Mouse (Mus musculus) liver, adult 2 months (tissue): ENCODE measurements around the gene Pde4d. TPM values are rescaled to one million over a fixed set of nuclear protein-coding genes. Genes with fewer than 3 reads are reported as not detected.
A peak's percentile ranks its signal among the peaks of the same experiment; 100 is the strongest.

Source experiments
- DNase-seq: peaks from one replicate; pipeline ENCODE4 v3.0.0-alpha.2; 2011; ENCODE audit warnings: low read depth, low spot score; ENCODE audit errors: extremely low read depth
- H3K27ac ChIP-seq: fragments of 200-500 bp; replicated peaks from 2 replicates; pipeline ENCODE4 v1.5.1; 2012; ENCODE audit warnings: low read depth, mild to moderate bottlenecking, control low read depth, inconsistent platforms, low read length; ENCODE audit not compliant: insufficient read depth
- H3K27me3 ChIP-seq: fragments of 200-500 bp; 2 replicates; pipeline ENCODE4 v1.6.1; 2012; ENCODE audit warnings: mild to moderate bottlenecking, moderate library complexity, low read length, inconsistent platforms; ENCODE audit not compliant: control insufficient read depth, insufficient read depth
- H3K36me3 ChIP-seq: fragments of 200-500 bp; 2 replicates; pipeline ENCODE4 v1.6.1; 2012; ENCODE audit warnings: low read length, inconsistent platforms; ENCODE audit not compliant: control insufficient read depth, insufficient read depth
- H3K4me1 ChIP-seq: fragments of 200-500 bp; 2 replicates; pipeline ENCODE4 v1.6.1; 2011; ENCODE audit warnings: low read length; ENCODE audit not compliant: control insufficient read depth, insufficient read depth
- H3K4me3 ChIP-seq: fragments of 200-500 bp; 2 replicates; pipeline ENCODE4 v1.5.1; 2011; ENCODE audit warnings: low read depth, mild to moderate bottlenecking, control low read depth, low read length, moderate library complexity; ENCODE audit not compliant: insufficient read depth
- H3K79me2 ChIP-seq: fragments of 200-500 bp; 2 replicates; pipeline ENCODE4 v1.6.1; 2012; ENCODE audit warnings: inconsistent platforms, mild to moderate bottlenecking, low read length, moderate library complexity; ENCODE audit not compliant: control insufficient read depth, insufficient read depth
- H3K9ac ChIP-seq: fragments of 200-500 bp; 2 replicates; pipeline ENCODE4 v1.6.1; 2012; ENCODE audit warnings: low read depth, mild to moderate bottlenecking, control low read depth, inconsistent platforms, low read length
- CTCF ChIP-seq: fragments of 200-500 bp; IDR thresholded peaks from 2 replicates; pipeline ENCODE4 v1.5.1; 2011; ENCODE audit warnings: low read depth, low read length, control low read depth
- POLR2A ChIP-seq: fragments of 200-500 bp; IDR thresholded peaks from 2 replicates; pipeline ENCODE4 v1.6.1; 2011; ENCODE audit warnings: low read length, control low read depth; ENCODE audit not compliant: insufficient read depth; ENCODE audit errors: extremely low read depth
- WGBS: fragments of 180-500 bp; shearing (Covaris S2); methylation state at CpG from one replicate; pipeline ENCODE4 v1.1.7; 2018; 5-methylcytosine and 5-hydroxymethylcytosine counted together
- polyA plus RNA-seq: library from polyadenylated mRNA; depleted of rRNA; stranded (reverse); fragments of >200 nt; gene quantifications from 2 replicates; pipeline ENCODE4 v1.2.3, GENCODE M21; 2012
- total RNA-seq: library from RNA; depleted of rRNA; stranded (reverse); fragments of >200 nt; gene quantifications from 2 replicates; pipeline ENCODE4 v1.2.3, GENCODE M21; 2014

Gene Pde4d
- total and polyA plus RNA-seq, 2 experiments = 2.3 to 13.6 TPM

DNA sequence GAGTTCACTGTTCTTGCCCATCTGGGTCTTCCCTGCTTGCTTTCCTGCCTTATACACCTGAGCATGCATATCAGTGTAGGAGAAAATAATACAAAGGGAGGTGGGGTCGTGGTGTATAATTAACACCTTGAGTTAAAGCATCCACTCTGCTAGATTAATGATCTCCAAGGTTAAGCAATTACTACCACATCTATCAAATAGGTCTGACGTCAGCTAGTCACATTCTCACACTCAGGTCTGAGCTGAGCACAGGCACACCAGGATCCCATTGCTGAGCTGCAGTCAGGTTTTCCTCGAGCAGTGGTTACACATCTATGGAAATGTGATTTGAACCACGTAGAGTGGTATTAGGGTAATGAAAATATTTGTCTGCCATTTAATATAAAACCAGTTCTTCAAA, 1348.9 kb downstream of the Pde4d start:
- H3K4me1 ChIP-seq = no peaks in the 10 kb centered on the region
- no peaks in the 10 kb centered on the region for H3K79me2 ChIP-seq
- DNase-seq = no peak
- 81% methylated on average over 4 of the region's 4 CpGs for WGBS
- no peaks in the 10 kb centered on the region for H3K27me3 ChIP-seq
- no peaks in the 10 kb centered on the region for H3K36me3 ChIP-seq
- no peak overlapping the region for H3K4me3 ChIP-seq
- H3K27ac ChIP-seq = no peak overlapping the region
- no peak overlapping the region for H3K9ac ChIP-seq
- TF ChIP-seq POLR2A (no peak), CTCF (no peak)

DNA sequence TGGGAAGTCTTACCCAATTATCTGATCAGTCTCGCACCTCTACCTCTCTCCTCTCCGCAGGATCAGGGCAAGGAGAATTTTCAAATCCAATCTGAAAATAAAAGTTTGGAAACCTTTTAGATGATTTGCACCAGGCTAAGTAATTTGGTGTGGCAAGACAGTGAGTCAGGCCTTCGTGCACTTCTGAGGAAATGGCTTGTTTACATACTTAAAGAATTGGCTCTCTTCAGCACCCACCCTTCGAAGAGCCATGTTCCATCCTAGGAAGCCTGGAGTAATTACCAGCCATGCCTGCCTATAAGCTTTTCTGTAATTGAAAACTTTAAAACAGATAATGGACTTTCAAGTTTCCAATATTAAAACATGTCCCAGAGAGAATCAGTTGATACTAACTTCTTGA, 1352.5 kb downstream of the Pde4d start:
- 65% methylated on average over 4 of the region's 4 CpGs for WGBS
- no peak for TF ChIP-seq CTCF
- no peak for TF ChIP-seq POLR2A
- H3K4me1 ChIP-seq = no peaks in the 10 kb centered on the region
- no peaks in the 10 kb centered on the region for H3K36me3 ChIP-seq
- no peak for DNase-seq
- no peaks in the 10 kb centered on the region for H3K79me2 ChIP-seq
- H3K9ac ChIP-seq = no peak overlapping the region
- no peak overlapping the region for H3K4me3 ChIP-seq
- no peaks in the 10 kb centered on the region for H3K27me3 ChIP-seq
- H3K27ac ChIP-seq = no peak overlapping the region

DNA sequence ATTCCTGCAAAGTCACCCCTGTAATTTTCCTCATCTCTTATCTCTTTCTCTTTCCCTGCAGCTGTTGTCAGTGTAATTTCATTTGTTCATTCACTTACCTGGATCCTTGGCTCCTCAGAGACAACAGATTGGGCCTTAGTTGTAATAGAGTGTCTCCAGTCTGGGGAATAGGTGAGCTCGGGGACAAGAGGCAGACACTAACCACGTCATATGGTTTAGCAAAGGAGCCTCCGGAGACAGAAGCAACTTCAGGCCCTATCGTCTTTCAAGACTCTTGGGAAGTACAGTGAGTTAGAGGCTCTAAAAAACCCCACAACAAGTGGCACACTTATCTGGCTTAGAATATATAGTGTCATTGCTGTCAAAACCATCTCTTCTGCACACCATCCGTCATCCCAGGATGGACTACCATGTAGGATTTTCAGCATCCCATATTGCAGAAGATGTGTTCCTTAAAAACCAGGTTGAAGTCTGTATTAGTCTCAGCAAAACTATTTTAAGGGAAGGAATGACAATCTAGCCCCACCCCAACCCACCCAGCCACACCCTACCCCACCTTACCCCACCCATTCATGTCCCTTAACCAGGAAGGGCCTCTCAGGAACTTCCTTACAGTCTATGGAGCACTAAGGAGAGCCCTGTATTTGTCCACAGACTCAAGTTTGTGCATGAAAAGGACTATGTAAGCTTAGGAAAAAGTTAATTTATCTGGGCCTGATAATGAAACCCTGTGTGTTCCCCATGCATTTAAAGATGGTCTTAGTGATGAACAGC, 1356.6 kb downstream of the Pde4d start:
- no peaks in the 10 kb centered on the region for H3K36me3 ChIP-seq
- H3K4me3 ChIP-seq = no peak overlapping the region
- no peak overlapping the region for H3K9ac ChIP-seq
- no peak for TF ChIP-seq CTCF
- TF ChIP-seq POLR2A = no peak
- no peaks in the 10 kb centered on the region for H3K79me2 ChIP-seq
- DNase-seq = no peak
- H3K4me1 ChIP-seq = 0 out of 2 replicates have a peak, but pooled peaks cover 2% of the 10 kb centered on the region
- H3K27me3 ChIP-seq = no peaks in the 10 kb centered on the region
- no peak overlapping the region for H3K27ac ChIP-seq
- 98% methylated on average over 5 of the region's 5 CpGs for WGBS

DNA sequence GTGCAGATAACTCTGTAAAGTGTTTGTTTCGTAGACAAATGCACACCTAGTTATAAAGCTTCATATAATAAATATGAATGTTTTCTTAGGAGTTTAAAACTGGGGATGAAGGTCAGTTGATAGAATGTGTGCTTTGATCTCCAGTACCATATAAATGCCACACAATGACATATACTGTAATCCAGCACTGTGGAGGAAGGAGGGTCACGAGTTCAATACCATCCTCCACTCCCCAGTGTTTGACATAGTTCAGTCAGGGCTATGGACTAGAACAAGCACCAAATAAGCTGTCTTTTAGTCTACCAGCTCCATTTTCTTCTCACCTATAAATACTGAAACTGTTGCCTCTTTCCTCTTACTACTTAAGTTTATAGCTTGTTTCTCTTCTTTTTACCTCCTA, 1357.3 kb downstream of the Pde4d start:
- 79% methylated on average over 2 of the region's 2 CpGs for WGBS
- no peaks in the 10 kb centered on the region for H3K27me3 ChIP-seq
- H3K4me1 ChIP-seq = 0 out of 2 replicates have a peak, but pooled peaks cover 2% of the 10 kb centered on the region
- no peaks in the 10 kb centered on the region for H3K79me2 ChIP-seq
- H3K4me3 ChIP-seq = no peak overlapping the region
- TF ChIP-seq CTCF (no peak), POLR2A (no peak)
- no peak overlapping the region for H3K9ac ChIP-seq
- DNase-seq = no peak
- H3K27ac ChIP-seq = no peak overlapping the region
- H3K36me3 ChIP-seq = no peaks in the 10 kb centered on the region

DNA sequence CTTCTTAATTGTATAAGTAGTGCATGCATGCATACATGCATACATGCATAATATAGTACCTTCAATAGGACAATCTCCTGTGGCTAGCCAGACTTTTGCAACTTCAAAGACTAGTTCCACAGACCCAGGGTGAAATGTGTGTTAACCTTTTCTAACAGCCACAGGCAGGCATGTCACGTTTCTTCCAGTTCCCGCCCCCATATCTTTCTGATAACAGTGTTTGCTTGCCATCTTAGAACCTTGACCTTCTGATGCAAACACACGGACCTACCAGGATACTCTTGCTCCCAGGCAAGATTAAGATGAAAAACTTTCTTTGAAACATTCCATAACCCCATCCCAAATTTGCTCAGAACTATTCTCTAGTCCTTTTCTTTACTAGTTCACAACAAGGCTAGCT, 1357.7 kb downstream of the Pde4d start:
- WGBS = 11% methylated on average over 3 of the region's 3 CpGs
- H3K27me3 ChIP-seq = no peaks in the 10 kb centered on the region
- peak; percentile 65 for DNase-seq
- H3K36me3 ChIP-seq = no peaks in the 10 kb centered on the region
- no peak overlapping the region for H3K27ac ChIP-seq
- H3K9ac ChIP-seq = no peak overlapping the region
- no peaks in the 10 kb centered on the region for H3K79me2 ChIP-seq
- 0 out of 2 replicates have a peak, but pooled peaks cover 2% of the 10 kb centered on the region for H3K4me1 ChIP-seq
- H3K4me3 ChIP-seq = no peak overlapping the region
- TF ChIP-seq CTCF = no peak
- TF ChIP-seq POLR2A = no peak

DNA sequence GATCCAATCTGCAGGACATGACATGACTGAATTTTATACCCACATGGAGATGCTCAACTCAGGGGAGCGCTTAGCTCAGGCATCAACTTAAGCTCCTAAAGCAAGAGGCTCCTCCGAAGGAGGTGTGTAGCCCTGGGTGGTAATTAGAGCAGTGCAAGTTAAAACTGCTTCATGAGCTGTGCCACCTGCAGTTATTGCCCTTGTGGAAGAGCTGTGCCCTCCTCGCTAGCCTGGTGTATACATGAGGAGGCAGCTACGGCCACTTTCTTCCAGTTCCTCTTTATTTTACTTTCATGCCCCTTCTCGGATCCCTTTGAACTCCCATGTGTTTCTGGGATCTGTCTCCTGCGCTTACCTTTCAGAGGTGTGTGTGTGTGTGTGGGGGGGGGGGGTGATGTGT, 1358.3 kb downstream of the Pde4d start:
- Histone ChIP-seq H3K4me1 (0 out of 2 replicates have a peak, but pooled peaks cover 2% of the 10 kb centered on the region), H3K79me2 (no peaks in the 10 kb centered on the region), H3K9ac (no peak overlapping the region), H3K27ac (no peak overlapping the region), H3K4me3 (no peak overlapping the region), H3K36me3 (no peaks in the 10 kb centered on the region), H3K27me3 (no peaks in the 10 kb centered on the region)
- WGBS = 79% methylated on average over 6 of the region's 6 CpGs
- no peak for DNase-seq
- TF ChIP-seq CTCF = no peak
- TF ChIP-seq POLR2A = no peak
